Mouse (Mus musculus) G1E (cell line): ENCODE data around the gene Sel1l3.

Experiments used
- CTCF ChIP-seq: IDR thresholded peaks from 2 replicates; pipeline ENCODE4 v1.5.1; 2012; ENCODE audit warnings: low read depth, low read length, inconsistent platforms, mixed read lengths
- GATA1 ChIP-seq: IDR thresholded peaks from 2 replicates; pipeline ENCODE4 v1.6.1; 2012; ENCODE audit warnings: borderline replicate concordance, low read length, inconsistent platforms, mixed read lengths
- GATA2 ChIP-seq: IDR thresholded peaks from 2 replicates; pipeline ENCODE4 v1.6.1; 2012; ENCODE audit warnings: low read depth, low read length, inconsistent platforms, borderline replicate concordance
- TAL1 ChIP-seq: conservative IDR thresholded peaks from 2 replicates; pipeline ENCODE4 v1.6.1; 2012; ENCODE audit warnings: low read depth, low read length, inconsistent platforms, mixed read lengths

- no peak for TF ChIP-seq TAL1
- TF ChIP-seq CTCF = no peak
- no peak for TF ChIP-seq GATA2
- no peak for TF ChIP-seq GATA1
These were observed 105.1 kb downstream of the Sel1l3 start for GRCm38 (mm10) chr5:53108668-53109067.
